Mouse (Mus musculus): Measurements from ENCODE around the gene Gba2. TPM values are rescaled to one million over a fixed set of nuclear protein-coding genes. Genes with fewer than 3 reads are reported as not detected.

The Gba2 gene
- polyA plus RNA-seq, 1 experiment, result 87.0 TPM

DNA sequence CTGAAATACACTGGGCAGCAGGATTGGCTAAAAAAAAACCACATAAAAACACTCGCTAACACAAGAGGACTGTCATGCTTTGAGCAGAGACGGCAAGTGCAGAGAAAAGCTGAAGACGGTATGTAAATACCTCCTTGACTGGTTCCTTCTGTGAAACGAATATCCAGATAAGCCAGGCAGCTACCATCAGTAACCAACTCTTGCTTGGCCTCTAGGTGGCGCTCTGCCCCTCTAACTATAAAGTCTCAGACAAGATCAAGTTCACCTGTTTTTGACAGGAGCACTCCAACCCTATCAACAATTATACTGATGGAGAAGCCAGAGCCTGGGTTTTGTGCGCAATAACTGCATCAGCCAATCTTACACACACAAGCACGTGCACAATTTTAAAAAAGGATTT, 48.1 kb downstream of the Gba2 start:
- TF ChIP-seq CTCF (IDR thresholded peaks at IDR 0.05; ENCODE audit: borderline replicate concordance, control insufficient read depth, extremely low read depth, insufficient read depth, low read length, poor library complexity), result no peak
- TF ChIP-seq POLR2A (IDR thresholded peaks at IDR 0.05; ENCODE audit: control insufficient read depth, extremely low read depth, insufficient read depth, low read length, poor library complexity), result no peak
- no peaks in the 10 kb centered on the region for H3K27me3 ChIP-seq (ENCODE audit: control insufficient read depth, insufficient read depth, low read length)
- peak; percentile 78 for DNase-seq
- no peak overlapping the region for H3K27ac ChIP-seq (ENCODE audit: control insufficient read depth, insufficient read depth, low read length)
- H3K4me1 ChIP-seq (replicated peaks; ENCODE audit: control insufficient read depth, insufficient read depth, low read length), result no peaks in the 10 kb centered on the region
- H3K4me3 ChIP-seq (ENCODE audit: control insufficient read depth, insufficient read depth, low read length), result no peak overlapping the region
- 28% methylated on average over 7 of the region's 7 CpGs for WGBS
- peaks cover 48% of the 10 kb centered on the region for H3K36me3 ChIP-seq (ENCODE audit: control insufficient read depth, insufficient read depth, low read length)

DNA sequence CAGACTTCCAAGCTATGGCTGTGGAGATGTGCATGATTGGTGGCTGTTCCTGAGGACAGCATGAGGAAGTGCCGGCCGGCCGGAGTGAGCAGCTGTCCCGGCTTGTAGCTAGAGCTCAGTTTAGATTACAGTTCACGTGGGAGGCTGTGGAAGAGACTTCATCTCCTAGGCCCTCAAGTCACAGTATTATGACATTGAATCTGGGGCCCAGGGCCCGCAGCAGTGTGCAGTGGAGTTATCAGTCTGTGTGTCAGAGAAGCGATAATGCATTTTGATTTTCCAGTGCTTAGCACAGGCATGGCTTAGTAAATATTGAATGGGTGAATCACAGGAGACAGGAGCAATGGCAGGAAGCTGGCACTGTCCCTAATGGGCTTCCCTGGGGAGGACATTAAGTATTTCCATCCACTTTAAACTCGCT, 48.6 kb downstream of the Gba2 start:
- 80% methylated on average over 8 of the region's 8 CpGs for WGBS
- Histone ChIP-seq H3K4me1 (replicated peaks; ENCODE audit: control insufficient read depth, insufficient read depth, low read length) (no peaks in the 10 kb centered on the region), H3K36me3 (ENCODE audit: control insufficient read depth, insufficient read depth, low read length) (peaks cover 43% of the 10 kb centered on the region), H3K27ac (ENCODE audit: control insufficient read depth, insufficient read depth, low read length) (no peak overlapping the region), H3K4me3 (ENCODE audit: control insufficient read depth, insufficient read depth, low read length) (no peak overlapping the region), H3K27me3 (ENCODE audit: control insufficient read depth, insufficient read depth, low read length) (peaks cover 4% of the 10 kb centered on the region; the same call in 1 of the 2 replicates)
- DNase-seq, result no peak
- TF ChIP-seq POLR2A (IDR thresholded peaks at IDR 0.05; ENCODE audit: control insufficient read depth, extremely low read depth, insufficient read depth, low read length, poor library complexity) (no peak), CTCF (IDR thresholded peaks at IDR 0.05; ENCODE audit: borderline replicate concordance, control insufficient read depth, extremely low read depth, insufficient read depth, low read length, poor library complexity) (no peak)

DNA sequence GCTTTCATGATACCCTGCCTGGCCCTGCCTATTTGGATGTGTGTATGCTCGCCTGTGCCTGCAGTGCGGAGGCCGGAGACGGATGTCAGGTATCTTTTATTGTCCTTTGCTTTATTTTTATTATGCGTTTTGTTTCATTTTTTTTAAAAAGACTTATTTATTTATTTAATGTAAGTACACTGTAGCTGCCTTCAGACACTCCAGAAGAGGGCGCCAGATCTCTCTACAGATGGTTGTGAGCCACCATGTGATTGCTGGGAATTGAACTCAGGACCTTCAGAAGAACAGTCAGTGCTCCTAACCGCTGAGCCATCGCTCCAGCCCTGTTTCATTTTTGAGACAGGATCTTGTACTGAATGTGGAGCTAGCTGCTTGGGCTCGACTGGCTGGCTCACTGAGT, 50.2 kb downstream of the Gba2 start:
- Histone ChIP-seq H3K4me3 (ENCODE audit: control insufficient read depth, insufficient read depth, low read length) (no peak overlapping the region), H3K4me1 (replicated peaks; ENCODE audit: control insufficient read depth, insufficient read depth, low read length) (peaks cover 9% of the 10 kb centered on the region), H3K27ac (ENCODE audit: control insufficient read depth, insufficient read depth, low read length) (no peak overlapping the region), H3K27me3 (ENCODE audit: control insufficient read depth, insufficient read depth, low read length) (peaks cover 17% of the 10 kb centered on the region), H3K36me3 (ENCODE audit: control insufficient read depth, insufficient read depth, low read length) (peaks cover 27% of the 10 kb centered on the region)
- no peak for TF ChIP-seq POLR2A (IDR thresholded peaks at IDR 0.05; ENCODE audit: control insufficient read depth, extremely low read depth, insufficient read depth, low read length, poor library complexity)
- no peak for TF ChIP-seq CTCF (IDR thresholded peaks at IDR 0.05; ENCODE audit: borderline replicate concordance, control insufficient read depth, extremely low read depth, insufficient read depth, low read length, poor library complexity)
- 91% methylated on average over 9 of the region's 9 CpGs for WGBS
- peak; percentile 28 for DNase-seq

DNA sequence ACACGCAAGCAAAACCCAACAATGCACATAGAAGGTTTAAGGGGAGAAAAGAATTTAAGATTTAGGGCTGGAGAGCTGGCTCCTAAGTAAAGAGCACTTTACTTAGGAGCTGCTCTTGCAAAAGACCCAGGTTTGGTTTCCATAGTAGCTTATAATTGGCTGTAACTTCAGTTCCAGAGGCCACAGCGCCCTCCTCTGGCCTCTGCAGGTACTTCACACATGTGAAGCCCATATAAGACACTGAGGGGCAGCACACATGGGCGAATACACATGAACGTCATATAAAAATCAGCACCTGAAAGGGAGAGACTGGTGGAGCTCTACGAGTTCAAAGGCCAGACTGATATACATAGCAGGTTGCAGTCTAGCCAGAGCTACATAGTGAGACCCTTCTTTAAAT, 50.8 kb downstream of the Gba2 start:
- TF ChIP-seq CTCF (IDR thresholded peaks at IDR 0.05; ENCODE audit: borderline replicate concordance, control insufficient read depth, extremely low read depth, insufficient read depth, low read length, poor library complexity) (no peak), POLR2A (IDR thresholded peaks at IDR 0.05; ENCODE audit: control insufficient read depth, extremely low read depth, insufficient read depth, low read length, poor library complexity) (no peak)
- H3K27me3 ChIP-seq (ENCODE audit: control insufficient read depth, insufficient read depth, low read length), result peaks cover 21% of the 10 kb centered on the region
- WGBS, result 83% methylated on average over 5 of the region's 5 CpGs
- peak; percentile 25 for DNase-seq
- no peak overlapping the region for H3K27ac ChIP-seq (ENCODE audit: control insufficient read depth, insufficient read depth, low read length)
- H3K4me1 ChIP-seq (replicated peaks; ENCODE audit: control insufficient read depth, insufficient read depth, low read length), result peaks cover 13% of the 10 kb centered on the region
- H3K4me3 ChIP-seq (ENCODE audit: control insufficient read depth, insufficient read depth, low read length), result no peak overlapping the region
- H3K36me3 ChIP-seq (ENCODE audit: control insufficient read depth, insufficient read depth, low read length), result peaks cover 21% of the 10 kb centered on the region

DNA sequence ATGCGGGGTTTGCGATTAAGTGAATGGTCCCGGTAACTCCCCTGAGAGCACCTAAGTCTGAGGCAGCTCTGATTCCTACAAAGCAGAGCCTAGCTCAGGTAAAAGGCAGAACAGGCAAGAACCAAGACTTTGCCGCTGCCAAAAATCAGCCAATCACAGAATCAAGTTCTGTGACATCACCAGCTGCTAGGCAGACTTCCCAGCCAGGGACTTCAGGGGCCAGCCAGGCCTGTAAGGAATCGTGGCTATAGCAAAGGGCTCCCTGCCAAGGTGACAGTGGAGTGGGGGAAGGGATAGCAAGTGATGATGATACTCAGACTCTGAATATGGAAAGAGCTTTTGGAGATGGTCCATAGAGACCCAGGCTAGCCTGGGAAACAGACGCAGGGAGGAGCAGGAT, 58.7 kb downstream of the Gba2 start:
- WGBS, result 34% methylated on average over 6 of the region's 6 CpGs
- Histone ChIP-seq H3K27ac (ENCODE audit: control insufficient read depth, insufficient read depth, low read length) (no peak overlapping the region), H3K27me3 (ENCODE audit: control insufficient read depth, insufficient read depth, low read length) (peaks cover 16% of the 10 kb centered on the region), H3K36me3 (ENCODE audit: control insufficient read depth, insufficient read depth, low read length) (no peaks in the 10 kb centered on the region), H3K4me3 (ENCODE audit: control insufficient read depth, insufficient read depth, low read length) (no peak overlapping the region), H3K4me1 (replicated peaks; ENCODE audit: control insufficient read depth, insufficient read depth, low read length) (peaks cover 19% of the 10 kb centered on the region)
- TF ChIP-seq POLR2A (IDR thresholded peaks at IDR 0.05; ENCODE audit: control insufficient read depth, extremely low read depth, insufficient read depth, low read length, poor library complexity), result no peak
- TF ChIP-seq CTCF (IDR thresholded peaks at IDR 0.05; ENCODE audit: borderline replicate concordance, control insufficient read depth, extremely low read depth, insufficient read depth, low read length, poor library complexity), result no peak
- DNase-seq, result peak; percentile 82

DNA sequence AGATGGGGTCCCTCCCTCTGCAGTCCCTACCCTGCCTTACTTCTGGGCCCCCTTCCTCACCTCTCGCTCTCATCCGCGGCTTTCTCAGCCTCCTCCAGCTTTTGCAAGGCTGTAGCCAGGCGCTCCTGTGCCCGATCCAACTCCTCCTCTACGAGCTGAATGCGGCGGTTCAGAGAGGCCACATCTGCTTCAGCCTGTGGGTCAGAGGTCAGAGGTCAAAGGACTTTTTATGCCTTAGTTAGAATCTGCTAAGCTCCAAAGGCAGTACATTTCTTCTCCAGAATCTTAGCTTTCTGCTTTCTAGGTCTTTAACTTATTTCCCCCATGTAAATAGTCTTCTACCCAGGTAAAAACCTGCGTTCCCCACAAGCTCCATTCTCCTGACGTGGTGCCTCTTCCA, 59.1 kb downstream of the Gba2 start:
- no peak for DNase-seq
- H3K27ac ChIP-seq (ENCODE audit: control insufficient read depth, insufficient read depth, low read length), result no peak overlapping the region
- no peaks in the 10 kb centered on the region for H3K36me3 ChIP-seq (ENCODE audit: control insufficient read depth, insufficient read depth, low read length)
- TF ChIP-seq CTCF (IDR thresholded peaks at IDR 0.05; ENCODE audit: borderline replicate concordance, control insufficient read depth, extremely low read depth, insufficient read depth, low read length, poor library complexity) (no peak), POLR2A (IDR thresholded peaks at IDR 0.05; ENCODE audit: control insufficient read depth, extremely low read depth, insufficient read depth, low read length, poor library complexity) (no peak)
- no peak overlapping the region for H3K4me3 ChIP-seq (ENCODE audit: control insufficient read depth, insufficient read depth, low read length)
- peaks cover 14% of the 10 kb centered on the region for H3K27me3 ChIP-seq (ENCODE audit: control insufficient read depth, insufficient read depth, low read length)
- H3K4me1 ChIP-seq (replicated peaks; ENCODE audit: control insufficient read depth, insufficient read depth, low read length), result peaks cover 19% of the 10 kb centered on the region
- WGBS, result 85% methylated on average over 10 of the region's 10 CpGs

Other genes with a start within 250 kb of the Gba2 start
- gene Rusc2, start 196.9 kb downstream of the Gba2 start, polyA plus RNA-seq (2012; rRNA removed), result 4.2 and 4.3 TPM in 2 replicates
- 0.22 and 0.42 TPM in 2 replicates for gene Fam166b, start 149.7 kb downstream of the Gba2 start, polyA plus RNA-seq (2012; rRNA removed)
- 66.6 and 67.5 TPM in 2 replicates for gene Tesk1, start 136.9 kb downstream of the Gba2 start, polyA plus RNA-seq (2012; rRNA removed)
- gene Cd72, start 124.2 kb downstream of the Gba2 start, polyA plus RNA-seq (2012; rRNA removed), result 9.8 and 10.8 TPM in 2 replicates
- 187 and 239 TPM in 2 replicates for gene Sit1, start 95.1 kb downstream of the Gba2 start, polyA plus RNA-seq (2012; rRNA removed)
- gene Ccdc107, start 86.0 kb downstream of the Gba2 start, polyA plus RNA-seq (2012; rRNA removed), result 330 and 367 TPM in 2 replicates
- gene Arhgef39, start 79.2 kb downstream of the Gba2 start, polyA plus RNA-seq (2012; rRNA removed), result 105 and 108 TPM in 2 replicates
- 2.5 and 2.9 TPM in 2 replicates for gene Car9, start 71.9 kb downstream of the Gba2 start, polyA plus RNA-seq (2012; rRNA removed)
- 10.7 and 12.1 TPM in 2 replicates for gene Tpm2, start 55.1 kb downstream of the Gba2 start, polyA plus RNA-seq (2012; rRNA removed)
- 64.6 and 80.2 TPM in 2 replicates for gene Creb3, start 16.5 kb downstream of the Gba2 start, polyA plus RNA-seq (2012; rRNA removed)
- gene Tln1, start 16.2 kb downstream of the Gba2 start, polyA plus RNA-seq (2012; rRNA removed), result 225 and 254 TPM in 2 replicates
- 99.6 and 114 TPM in 2 replicates for gene Rgp1, start 158 bp downstream of the Gba2 start, polyA plus RNA-seq (2012; rRNA removed)
- gene Msmp, start 5.6 kb upstream of the Gba2 start, polyA plus RNA-seq (2012; rRNA removed), result not detected in 2 replicates
- gene Npr2, start 53.1 kb upstream of the Gba2 start, polyA plus RNA-seq (2012; rRNA removed), result 5.2 and 6.3 TPM in 2 replicates
- gene Spag8, start 74.7 kb upstream of the Gba2 start, polyA plus RNA-seq (2012; rRNA removed), result 1.00 and 1.0 TPM in 2 replicates
- 28.8 and 41.5 TPM in 2 replicates for gene Hint2, start 77.6 kb upstream of the Gba2 start, polyA plus RNA-seq (2012; rRNA removed)
- gene Tmem8b, start 90.1 kb upstream of the Gba2 start, polyA plus RNA-seq (2012; rRNA removed), result 9.0 and 10.0 TPM in 2 replicates
- 0.03 TPM in 1 of 2 replicates, not detected in the other for gene Fam221b, start 90.3 kb upstream of the Gba2 start, polyA plus RNA-seq (2012; rRNA removed)
- gene Olfr70, start 121.9 kb upstream of the Gba2 start, polyA plus RNA-seq (2012; rRNA removed), result not detected in 2 replicates
- not detected in 2 replicates for gene Olfr71, start 131.4 kb upstream of the Gba2 start, polyA plus RNA-seq (2012; rRNA removed)
- gene Hrct1, start 148.3 kb upstream of the Gba2 start, polyA plus RNA-seq (2012; rRNA removed), result 1.2 and 1.8 TPM in 2 replicates
- gene Spaar, start 151.2 kb upstream of the Gba2 start, polyA plus RNA-seq (2012; rRNA removed), result 0.64 and 0.96 TPM in 2 replicates
- not detected in 2 replicates for gene Olfr159, start 192.1 kb upstream of the Gba2 start, polyA plus RNA-seq (2012; rRNA removed)
- gene Olfr156, start 245.0 kb upstream of the Gba2 start, polyA plus RNA-seq (2012; rRNA removed), result not detected in 2 replicates

All from thymus, adult 2 months (tissue).